Mouse (Mus musculus): ENCODE measurements around the gene Zdhhc20.
A peak's percentile ranks its signal among the peaks of the same experiment; 100 is the strongest.
"Not testable (repeated sequence)": the region's sequence is repeated elsewhere in the genome, so short reads cannot be mapped to it uniquely, and the experiment has no call there.

Zdhhc20 gene

GRCm38 (mm10) chr14:57890011-57890842 lies at the start of gene Zdhhc20:
Gene Zdhhc20 (minus strand): TSS chr14:57890276.
- DNase-seq = peak; percentile 95

- DNase-seq = no peak
Observed at GRCm38 (mm10) chr14:57937297-57937696, 47.2 kb upstream of the Zdhhc20 start.

GRCm38 (mm10) chr14:57934666-57935065 lies 44.6 kb upstream of the Zdhhc20 start:
- no peak for DNase-seq

GRCm38 (mm10) chr14:57933608-57934007 lies 43.5 kb upstream of the Zdhhc20 start:
- DNase-seq = no peak

- no peak for DNase-seq
Observed at GRCm38 (mm10) chr14:57932881-57933443, 42.9 kb upstream of the Zdhhc20 start.

GRCm38 (mm10) chr14:57921428-57922131 lies 31.5 kb upstream of the Zdhhc20 start:
- peak; percentile 15 for DNase-seq

GRCm38 (mm10) chr14:57920568-57921310 lies 30.7 kb upstream of the Zdhhc20 start:
- DNase-seq = no peak

GRCm38 (mm10) chr14:57919148-57919875 lies 29.2 kb upstream of the Zdhhc20 start:
- no peak for DNase-seq

- no peak for DNase-seq
Observed at GRCm38 (mm10) chr14:57915341-57915740, 25.3 kb upstream of the Zdhhc20 start.

- not testable (repeated sequence) for DNase-seq
Observed at GRCm38 (mm10) chr14:57912211-57913007, 22.3 kb upstream of the Zdhhc20 start.

GRCm38 (mm10) chr14:57911787-57912186 lies 21.7 kb upstream of the Zdhhc20 start:
- not testable (repeated sequence) for DNase-seq

GRCm38 (mm10) chr14:57911316-57911715 lies 21.2 kb upstream of the Zdhhc20 start:
- no peak for DNase-seq

GRCm38 (mm10) chr14:57910501-57911068 lies 20.5 kb upstream of the Zdhhc20 start:
- DNase-seq = peak; percentile 89

GRCm38 (mm10) chr14:57909297-57909696 lies 19.2 kb upstream of the Zdhhc20 start:
- no peak for DNase-seq

GRCm38 (mm10) chr14:57908431-57908830 lies 18.4 kb upstream of the Zdhhc20 start:
- no peak for DNase-seq

GRCm38 (mm10) chr14:57901998-57902397 lies 11.9 kb upstream of the Zdhhc20 start:
- no peak for DNase-seq

GRCm38 (mm10) chr14:57896882-57897281 lies 6.8 kb upstream of the Zdhhc20 start:
- DNase-seq = no peak

GRCm38 (mm10) chr14:57896088-57896871 lies 6.2 kb upstream of the Zdhhc20 start:
- DNase-seq = not testable (repeated sequence)

GRCm38 (mm10) chr14:57894346-57894745 lies 4.3 kb upstream of the Zdhhc20 start:
- no peak for DNase-seq

GRCm38 (mm10) chr14:57892961-57893360 lies 2.9 kb upstream of the Zdhhc20 start:
- no peak for DNase-seq
